Mouse (Mus musculus) gastrocnemius, postnatal 36 days (tissue): Measurements from ENCODE around the gene Igfbp5. TPM values are rescaled to one million over a fixed set of nuclear protein-coding genes. Genes with fewer than 3 reads are reported as not detected.

Source experiments
- DNase-seq, 2 experiments: peaks; one replicate each; pipeline ENCODE4 v3.0.0; 2022
- intact Hi-C: fragments of 180-260 bp; cut with DNase I; formaldehyde crosslinking; loops from one replicate; pipeline ENCODE4 v1.15.1; 2025
- total RNA-seq, 2 experiments: library from RNA; stranded (reverse); gene quantifications; 2 replicates each; pipeline ENCODE4 v1.2.3; 2021

Igfbp5 gene
- total RNA-seq, 2 experiments from 2014 or later, result 159 to 169 TPM

DNA sequence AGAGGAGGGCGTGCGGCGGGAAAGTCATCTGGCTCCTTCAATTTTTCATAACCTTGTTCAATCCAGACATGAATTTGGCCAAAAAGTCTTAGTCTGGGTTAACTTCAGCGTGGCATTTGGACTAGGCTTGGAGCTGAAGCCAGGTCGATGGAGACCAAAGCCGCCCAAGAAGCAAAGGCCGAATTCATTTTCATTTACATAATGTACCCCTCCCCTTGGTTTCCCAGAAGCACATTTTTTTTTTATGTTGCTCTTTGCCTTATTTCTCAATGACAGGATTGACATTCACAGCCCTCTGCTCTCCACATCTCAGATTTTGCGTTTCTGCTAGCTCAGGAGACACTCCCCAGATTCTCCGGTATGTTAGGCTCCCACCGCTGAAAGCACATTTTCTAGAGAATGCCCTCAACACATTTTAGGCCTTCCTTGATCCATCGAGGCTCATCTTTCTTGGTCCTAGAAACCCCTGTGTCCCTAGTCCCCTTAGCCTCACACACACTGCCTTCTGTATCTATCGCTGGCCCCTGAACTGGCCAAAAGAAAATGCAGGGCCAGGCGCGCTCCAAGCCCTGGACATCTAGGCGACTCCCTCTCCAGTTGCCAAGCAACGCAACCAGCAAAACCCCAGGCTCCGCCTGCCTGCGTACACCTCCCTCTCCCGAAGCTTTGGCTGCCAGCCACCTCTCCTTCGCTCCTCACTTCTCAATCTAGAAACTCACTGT lies 3.9 kb downstream of the Igfbp5 start:
- peak; percentile 66 to 76 for DNase-seq
- intact Hi-C loops, result no loop called here

DNA sequence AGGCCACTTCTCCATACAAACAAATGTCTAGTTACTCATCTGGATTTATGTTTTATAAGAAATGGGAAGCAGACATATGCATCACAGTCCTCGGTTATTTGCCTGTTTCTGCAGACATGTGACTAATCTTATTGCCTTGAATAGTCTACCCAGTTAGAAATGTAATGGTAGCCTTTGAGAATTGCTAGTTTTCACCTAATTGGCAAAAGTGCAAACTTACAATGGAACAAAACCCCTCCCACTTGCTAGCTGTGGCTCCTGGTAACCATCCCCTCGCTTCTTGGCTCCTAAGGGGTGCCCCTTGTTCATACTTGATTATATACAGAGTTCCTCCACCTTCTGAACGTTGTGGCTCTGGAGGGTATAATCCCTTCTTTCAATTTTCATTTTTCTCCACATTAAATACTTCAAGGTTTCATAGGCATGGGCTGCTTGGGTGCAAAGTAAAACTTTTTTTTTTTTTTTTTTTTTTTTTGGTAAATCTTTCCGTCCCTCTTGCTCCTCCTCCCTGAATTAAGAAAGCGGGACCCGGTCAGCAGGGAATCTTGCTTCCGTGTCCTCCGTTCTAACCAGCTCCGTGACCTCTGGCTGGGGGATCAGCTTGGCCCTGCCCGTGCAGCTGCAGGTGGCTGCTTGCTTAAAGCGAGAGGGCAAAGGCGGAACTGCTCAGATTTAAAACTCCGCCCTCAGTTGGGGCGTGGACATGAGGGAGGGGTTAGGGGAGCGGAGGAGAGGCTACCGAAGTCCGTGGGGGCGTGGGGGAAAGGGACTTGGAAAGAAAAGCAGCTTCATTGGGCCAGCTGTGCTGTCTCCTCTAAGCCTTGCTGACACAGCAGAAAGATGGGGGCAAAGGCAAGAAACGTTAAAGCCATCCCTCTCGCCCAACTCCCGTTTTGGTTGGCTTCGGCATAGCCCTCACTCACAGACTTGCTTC lies 4.7 kb downstream of the Igfbp5 start:
- intact Hi-C loops, result no loop called here
- DNase-seq, result peak; percentile 51 to 68

DNA sequence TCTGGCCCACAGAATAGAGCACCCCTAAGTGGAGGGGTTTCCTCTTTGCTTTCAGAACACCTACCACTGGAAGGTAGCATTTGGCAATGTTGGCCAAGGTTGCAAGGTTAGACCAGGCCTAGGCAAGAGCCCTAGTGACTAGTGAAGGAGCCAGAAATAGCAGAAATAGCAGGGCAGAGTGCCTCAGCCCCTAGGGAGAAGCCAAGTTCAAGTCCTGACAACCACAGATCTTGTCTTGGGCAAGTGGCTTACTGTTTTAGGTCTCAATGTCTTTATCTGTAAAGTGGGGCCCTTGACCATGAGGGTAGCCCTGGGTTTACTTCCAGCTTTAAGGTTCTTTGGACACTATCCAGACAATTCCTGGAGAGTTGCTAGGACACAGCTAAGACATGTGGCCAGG lies 5.4 kb downstream of the Igfbp5 start:
- DNase-seq, result peak in 1 of 2 experiments; percentile 14
- intact Hi-C loops, result no loop called here

DNA sequence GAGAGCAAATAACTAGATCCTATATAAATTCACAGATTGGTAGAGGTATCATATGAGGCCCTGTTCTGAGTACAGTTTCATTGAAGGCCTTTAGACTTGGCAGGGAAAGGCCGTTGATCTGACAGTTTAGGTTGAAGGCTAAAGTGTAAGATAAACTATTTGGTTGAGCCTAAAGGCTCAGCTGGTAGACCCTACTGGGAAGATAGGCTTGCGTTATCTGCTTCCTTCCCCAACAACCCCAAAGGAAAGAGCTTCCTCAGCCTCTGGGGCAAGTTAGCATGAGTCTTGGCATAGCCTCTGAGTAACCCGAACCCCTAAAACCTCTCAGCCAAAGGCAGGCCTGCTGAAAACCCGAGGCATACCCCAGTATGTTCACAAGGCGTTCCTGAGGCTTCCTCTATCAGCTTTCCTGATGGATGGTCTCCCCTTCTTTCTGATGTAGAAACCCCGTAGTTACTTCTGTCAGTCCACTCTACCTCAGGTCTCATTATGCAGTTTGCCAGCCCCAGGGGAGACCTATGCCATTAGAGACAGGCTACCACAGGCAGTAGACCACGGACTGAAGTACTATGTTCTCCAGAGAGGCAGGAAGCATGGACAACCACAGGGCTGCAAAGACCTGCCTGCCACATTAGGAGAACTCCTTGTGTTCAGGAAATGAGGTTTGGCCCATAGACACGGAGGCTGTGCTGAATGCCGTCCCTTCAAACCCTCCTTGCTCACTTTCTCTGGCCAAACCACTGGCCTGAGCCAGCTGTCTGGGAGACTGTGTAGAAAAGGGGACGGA lies 6.1 kb downstream of the Igfbp5 start:
- DNase-seq, result peak in 1 of 2 experiments; percentile 13
- intact Hi-C loops, result no loop called here

DNA sequence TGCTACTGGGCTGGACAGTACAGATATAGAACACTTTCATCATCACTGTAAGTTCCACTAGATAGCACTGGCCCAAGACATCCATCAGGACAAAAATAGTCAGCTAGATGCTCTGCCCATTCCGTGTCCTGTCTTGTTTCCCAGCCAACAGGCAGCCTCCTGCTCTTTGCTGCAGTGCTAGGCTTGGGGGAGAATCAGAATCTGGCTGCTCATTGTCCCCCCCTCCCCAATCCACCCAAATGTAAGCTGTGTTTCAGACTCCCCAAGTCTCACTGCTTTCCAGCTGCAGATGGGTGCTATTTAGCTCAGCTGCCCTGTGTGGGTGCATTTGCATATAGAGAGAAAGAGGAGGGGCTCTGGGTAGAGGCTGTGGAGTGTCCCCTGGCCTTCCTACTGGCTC lies 7.3 kb downstream of the Igfbp5 start:
- intact Hi-C loops, result no loop called here
- DNase-seq, result no peak

DNA sequence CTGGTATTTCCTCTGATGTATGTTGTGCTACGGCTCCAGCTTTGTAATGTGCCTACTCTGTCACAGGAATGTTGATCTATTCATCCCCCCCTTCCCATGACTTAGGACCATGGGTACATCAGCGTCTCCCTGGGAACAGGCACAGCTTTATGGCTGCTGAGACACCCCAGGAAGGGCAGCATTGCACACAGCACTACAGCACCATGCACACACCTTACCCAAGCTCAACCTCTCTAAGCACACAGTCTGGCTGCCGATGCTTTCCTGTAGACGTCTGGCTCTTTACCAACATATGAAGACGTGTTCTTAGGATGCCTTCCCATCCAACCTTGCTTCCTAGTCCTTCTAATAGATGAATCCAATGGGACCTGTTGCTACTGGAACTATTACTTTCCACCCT lies 8.3 kb downstream of the Igfbp5 start:
- peak in 1 of 2 experiments; percentile 10 for DNase-seq
- intact Hi-C loops, result loop anchor here (1.0 kb wide), 1 partner anchor 752 kb away; no protein-coding TSS in a partner anchor

DNA sequence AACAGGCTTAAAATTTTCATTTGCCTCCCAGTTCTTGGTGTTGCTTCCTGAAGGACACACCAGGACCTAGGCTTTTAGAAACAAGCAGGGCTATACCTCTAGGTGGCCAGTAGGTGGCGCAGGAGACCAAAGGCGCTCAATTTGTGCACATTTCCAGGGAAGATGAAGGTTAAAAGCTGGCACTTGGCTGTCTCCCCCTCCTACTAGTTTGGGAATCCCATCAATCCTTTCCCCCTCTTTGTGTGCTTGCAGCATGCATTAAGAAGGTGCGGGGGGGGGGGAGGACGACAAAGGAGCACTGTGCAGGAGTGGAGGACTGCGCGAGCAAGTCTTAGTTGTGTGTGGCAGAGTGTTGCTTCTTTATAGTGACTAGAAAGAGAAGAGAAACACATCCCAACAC lies 8.8 kb downstream of the Igfbp5 start:
- peak; percentile 56 to 58 for DNase-seq
- intact Hi-C loops, result loop anchor here (1.0 kb wide), 2 partner anchors 752 to 960 kb away; no protein-coding TSS in a partner anchor

DNA sequence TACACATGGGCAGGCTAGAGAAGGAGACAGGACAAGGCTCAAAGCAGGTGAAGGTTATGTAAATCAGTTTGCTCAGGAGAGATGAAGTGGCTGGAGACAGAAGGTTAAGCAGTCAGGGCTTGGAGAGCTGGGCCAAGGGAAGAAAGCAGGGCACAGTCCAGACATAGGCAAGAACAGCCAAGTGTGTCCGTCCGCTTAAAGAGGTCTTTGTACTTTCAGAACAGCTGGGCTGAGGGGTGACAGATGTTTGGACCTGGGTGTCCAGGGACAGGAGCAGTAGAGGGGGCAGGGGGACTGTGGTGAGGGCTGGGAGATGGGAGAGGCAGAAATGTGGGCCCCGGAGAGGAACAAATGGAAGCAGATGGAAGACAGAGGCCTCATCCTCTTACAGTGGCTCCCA lies 10.4 kb downstream of the Igfbp5 start:
- intact Hi-C loops, result no loop called here
- no peak for DNase-seq

DNA sequence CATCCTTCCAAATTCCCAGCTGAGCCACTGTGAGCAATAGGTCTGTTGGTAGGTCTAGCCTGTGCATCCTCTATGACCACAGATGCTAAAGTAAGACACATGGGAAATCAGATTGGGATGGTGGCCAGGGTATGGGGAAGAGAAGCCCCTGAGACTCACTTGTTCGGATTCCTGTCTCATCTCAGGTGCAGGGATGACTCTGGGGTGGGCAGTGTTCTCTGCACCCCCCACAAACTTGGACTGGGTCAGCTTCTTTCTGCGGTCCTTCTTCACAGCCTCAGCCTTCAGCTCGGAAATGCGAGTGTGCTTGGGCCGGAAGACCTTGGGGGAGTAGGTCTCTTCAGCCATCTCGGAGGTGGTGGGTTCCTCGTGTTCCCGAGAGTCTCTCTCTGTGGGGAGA lies 11.0 kb downstream of the Igfbp5 start:
- intact Hi-C loops, result no loop called here
- DNase-seq, result no peak

DNA sequence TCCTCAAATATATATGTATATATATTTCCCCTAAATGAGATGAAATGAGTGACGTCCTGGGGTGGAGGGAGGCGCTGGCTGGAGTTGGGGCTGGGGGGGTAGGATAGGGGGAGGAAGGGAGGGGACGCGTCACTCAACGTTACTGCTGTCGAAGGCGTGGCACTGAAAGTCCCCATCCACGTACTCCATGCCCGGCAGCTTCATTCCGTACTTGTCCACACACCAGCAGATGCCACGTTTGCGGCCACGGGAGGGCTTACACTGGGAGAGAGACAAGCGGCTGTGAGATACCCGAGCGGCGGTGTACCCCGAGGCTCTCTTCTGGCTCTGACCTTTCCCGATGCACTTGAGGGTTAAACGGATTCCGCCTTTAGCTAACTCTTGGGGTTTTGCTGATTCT lies 12.4 kb downstream of the Igfbp5 start:
- intact Hi-C loops, result no loop called here
- DNase-seq, result peak in 1 of 2 experiments; percentile 5

DNA sequence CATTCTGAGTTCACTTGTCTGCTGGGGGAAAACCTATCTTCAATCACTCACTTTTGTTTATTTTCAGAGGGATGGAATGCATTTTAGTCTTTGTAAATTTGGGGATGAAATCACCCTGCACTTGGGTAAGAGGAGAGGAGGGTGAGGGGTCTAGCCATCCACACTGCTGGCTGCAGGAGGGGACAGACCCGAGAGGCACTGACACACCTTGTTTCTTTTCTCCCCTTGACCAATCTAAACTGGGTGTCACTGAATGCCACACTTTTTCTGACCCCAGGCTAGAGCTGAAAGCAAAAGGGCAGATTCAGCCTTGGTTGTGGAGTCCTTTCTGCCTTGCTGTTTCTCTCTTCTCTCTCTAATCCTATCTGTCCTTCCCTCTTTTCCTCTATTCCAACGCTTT lies 13.0 kb downstream of the Igfbp5 start:
- DNase-seq, result no peak
- intact Hi-C loops, result no loop called here

DNA sequence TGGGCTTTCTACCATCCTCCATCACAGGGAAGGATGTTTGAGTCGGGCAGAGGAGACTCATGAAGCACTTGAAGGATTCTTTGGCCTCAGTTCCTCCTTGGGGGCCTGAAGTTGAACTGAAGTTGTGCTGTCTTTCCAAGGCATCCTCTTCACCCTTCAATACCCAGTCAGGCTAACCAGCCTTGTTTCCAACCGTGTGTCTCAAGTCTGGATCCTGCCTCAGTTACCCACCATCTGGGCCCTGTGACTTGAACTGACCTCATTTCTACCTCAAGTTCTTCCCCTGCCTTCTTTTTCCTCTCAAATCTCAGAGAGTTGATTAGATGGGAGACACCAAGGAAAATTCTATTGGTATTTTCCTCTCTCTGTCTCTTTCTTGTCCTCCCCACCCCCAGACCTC lies 14.2 kb downstream of the Igfbp5 start:
- intact Hi-C loops, result no loop called here
- DNase-seq, result no peak

DNA sequence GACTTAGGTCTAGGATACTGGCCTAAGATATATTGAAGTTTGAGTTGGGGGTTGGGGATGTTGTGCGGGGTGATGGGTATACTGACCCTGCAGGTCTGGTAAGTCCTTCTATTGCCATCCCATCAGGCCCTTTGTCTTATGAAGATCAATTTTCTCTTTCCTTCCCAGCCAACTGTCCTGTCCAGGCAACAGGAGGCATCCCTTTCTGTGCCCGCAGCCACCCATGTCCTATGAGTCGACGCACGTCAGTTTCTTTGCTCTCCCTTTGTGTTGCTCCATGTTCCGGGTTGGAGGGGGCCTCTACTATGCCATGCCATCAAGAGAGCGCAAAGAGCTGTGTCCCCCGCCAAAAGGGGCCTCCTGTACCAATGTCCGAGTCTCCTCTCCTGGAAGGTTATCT lies 14.7 kb downstream of the Igfbp5 start:
- no peak for DNase-seq
- intact Hi-C loops, result loop anchor here (10.0 kb wide), 1 partner anchor 545 kb away; no protein-coding TSS in a partner anchor

DNA sequence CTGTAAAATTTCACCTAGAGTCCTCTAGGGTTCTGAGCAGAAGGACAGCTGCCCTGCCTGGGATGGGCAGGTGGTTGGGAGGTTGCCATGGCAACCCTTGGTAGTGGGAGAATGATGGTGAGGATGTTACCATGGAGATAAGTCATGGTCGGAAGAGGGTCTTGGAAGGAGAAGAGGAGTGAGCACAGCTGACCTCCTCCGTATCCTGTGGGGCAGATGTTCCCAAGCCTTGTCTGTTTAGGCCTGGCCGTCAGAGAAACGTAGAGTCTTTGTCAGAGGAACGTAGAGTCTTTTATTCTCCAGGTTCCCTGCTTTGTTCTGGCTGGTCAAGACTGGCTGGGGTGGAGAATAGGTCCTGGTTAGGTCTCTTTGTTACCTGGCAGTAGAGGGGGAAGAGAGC lies 15.8 kb downstream of the Igfbp5 start:
- intact Hi-C loops, result loop anchor here (10.0 kb wide), 1 partner anchor 544 kb away; no protein-coding TSS in a partner anchor
- no peak for DNase-seq

DNA sequence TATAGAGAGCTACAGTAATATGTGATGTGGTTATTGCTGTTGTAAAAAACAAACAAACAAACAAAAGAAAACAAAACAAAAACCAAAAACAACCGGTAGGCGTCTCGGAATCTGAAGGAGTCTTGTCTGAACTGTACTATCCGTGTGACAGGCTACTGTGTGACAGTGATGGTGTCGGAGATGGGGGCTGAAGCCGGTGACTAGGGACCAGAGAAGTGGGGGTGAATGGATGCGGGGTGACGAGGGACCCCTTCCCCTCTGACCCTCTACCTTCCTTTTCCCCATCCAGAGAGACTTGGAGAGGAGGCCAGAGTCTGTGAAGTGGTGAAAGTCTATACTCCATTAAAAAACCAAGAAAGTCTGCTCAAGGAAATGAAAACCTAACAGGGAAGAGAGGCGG lies 16.4 kb downstream of the Igfbp5 start:
- DNase-seq, result no peak
- intact Hi-C loops, result loop anchor here (10.0 kb wide), 1 partner anchor 543 kb away; no protein-coding TSS in a partner anchor

DNA sequence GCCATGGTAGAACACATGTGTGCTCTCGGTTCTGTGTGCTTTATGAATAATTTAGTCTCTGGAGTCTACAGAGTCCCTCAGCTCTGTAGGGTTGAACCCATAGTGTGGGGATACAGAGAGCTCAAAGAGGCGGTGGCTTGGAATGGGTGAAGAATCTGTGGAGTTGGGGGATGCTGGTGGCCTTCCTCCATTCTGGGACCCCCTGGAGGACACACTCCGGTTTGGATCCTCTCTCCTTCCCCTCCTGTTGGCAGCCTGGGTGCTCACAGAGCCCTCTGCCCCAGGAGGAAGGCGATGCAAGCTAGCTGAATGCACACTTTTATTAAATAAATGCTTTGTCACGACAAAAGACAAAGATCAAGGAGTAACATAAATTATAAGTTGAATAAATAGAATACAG lies 17.1 kb downstream of the Igfbp5 start:
- no peak for DNase-seq
- intact Hi-C loops, result loop anchor here (10.0 kb wide), 1 partner anchor 543 kb away; no protein-coding TSS in a partner anchor

DNA sequence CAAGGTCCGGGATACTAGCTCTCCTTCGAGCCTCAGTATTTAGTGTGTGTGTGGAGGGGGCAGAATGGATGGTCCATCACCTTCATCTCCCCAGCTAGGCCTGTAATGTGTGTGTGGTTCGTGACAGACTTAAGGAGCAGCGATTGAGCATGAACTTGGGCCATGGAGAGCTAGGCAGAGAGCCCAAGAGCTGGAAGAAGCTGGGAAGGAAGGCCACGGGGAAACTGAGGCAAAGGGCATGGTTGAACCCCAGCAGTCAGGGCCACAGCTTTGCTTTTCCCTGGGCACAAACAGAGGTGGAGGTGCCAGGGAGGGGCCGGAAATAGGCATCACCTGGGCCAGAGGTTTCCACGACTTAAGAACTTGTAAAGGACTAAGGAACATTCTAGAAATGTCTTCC lies 17.5 kb downstream of the Igfbp5 start:
- intact Hi-C loops, result loop anchor here (10.0 kb wide), 1 partner anchor 542 kb away; no protein-coding TSS in a partner anchor
- DNase-seq, result no peak

DNA sequence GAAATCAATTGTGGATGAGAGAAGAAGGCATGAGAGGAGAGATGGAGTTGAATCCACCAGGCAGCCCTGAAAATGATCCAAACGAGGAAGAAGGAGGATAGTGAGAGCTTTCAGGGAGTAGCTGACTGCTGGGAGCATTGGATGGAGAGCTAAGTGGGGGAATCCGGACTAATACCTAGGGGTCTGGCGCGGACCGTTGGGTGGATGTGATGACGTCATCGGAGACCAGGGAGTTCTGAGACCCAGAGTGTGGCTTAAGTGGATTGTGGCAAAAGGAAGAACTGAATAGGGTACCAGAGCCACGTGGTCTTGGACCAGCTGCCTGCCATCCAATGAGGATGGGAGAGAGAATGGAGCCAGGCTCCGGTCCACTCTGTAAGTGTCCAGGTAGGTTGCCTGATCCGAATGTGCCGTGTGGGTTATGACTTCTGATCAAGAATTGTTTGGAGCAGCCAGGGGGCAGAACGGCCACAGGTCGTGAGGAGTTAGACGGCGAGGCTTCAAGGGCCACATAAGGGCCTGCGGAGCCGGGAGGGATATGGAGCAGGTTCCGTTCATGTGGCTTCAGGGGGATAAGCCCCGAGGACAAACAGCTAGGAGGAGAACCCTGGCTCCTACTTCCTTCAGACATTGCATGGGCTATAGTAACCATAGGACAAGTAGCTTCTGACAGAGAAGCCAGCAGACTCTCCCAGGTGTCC lies 18.3 kb downstream of the Igfbp5 start:
- DNase-seq, result no peak
- intact Hi-C loops, result loop anchor here (10.0 kb wide), 1 partner anchor 542 kb away; no protein-coding TSS in a partner anchor

DNA sequence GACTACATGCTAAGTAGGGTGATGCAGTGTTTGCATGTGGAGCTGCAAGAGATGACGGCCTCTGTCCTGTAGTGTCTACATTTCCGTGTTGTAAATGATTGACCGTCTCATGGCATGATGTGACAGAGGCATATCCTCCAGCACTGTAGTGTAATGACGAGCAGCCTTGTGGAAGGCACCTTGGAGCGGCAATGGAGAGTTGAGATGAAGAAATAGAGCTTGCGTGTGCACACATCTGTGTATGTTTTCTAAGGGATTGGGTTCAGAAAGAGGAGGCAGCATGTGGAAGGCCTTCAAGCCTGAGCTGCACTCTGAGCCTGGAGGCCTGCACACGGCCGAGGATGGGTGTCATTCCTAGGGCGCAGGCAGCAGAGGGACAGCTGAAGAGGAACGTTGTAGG lies 19.0 kb downstream of the Igfbp5 start:
- intact Hi-C loops, result loop anchor here (10.0 kb wide), 1 partner anchor 541 kb away; no protein-coding TSS in a partner anchor
- DNase-seq, result no peak
